Mouse (Mus musculus) G1E (cell line): ENCODE measurements at regions not wholly inside any gene's neighbourhood (a gene's known extent, or its start where the extent isn't known, plus 50 kb on each side); places are given as distances from the start of the nearest gene placed in this dataset.

ENCODE experiments used
- ATAC-seq: 2 replicates; pipeline ENCODE4 v1.8.0; 2016; ENCODE audit warnings: mild to moderate bottlenecking; ENCODE audit not compliant: insufficient number of reproducible peaks, poor library complexity, low FRiP score, severe bottlenecking; ENCODE audit errors: extremely low read depth
- DNase-seq: peaks from one replicate; pipeline ENCODE4 v3.0.0; 2012; ENCODE audit warnings: low spot score
- H3K27me3 ChIP-seq: 2 replicates; pipeline ENCODE4 v1.6.1; 2012; ENCODE audit warnings: mild to moderate bottlenecking, low read length, inconsistent platforms; ENCODE audit not compliant: insufficient read depth
- H3K36me3 ChIP-seq: replicated peaks from 2 replicates; pipeline ENCODE3; 2012; ENCODE audit warnings: mild to moderate bottlenecking, inconsistent platforms
- H3K4me1 ChIP-seq: 2 replicates; pipeline ENCODE4 v1.6.1; 2012; ENCODE audit warnings: low read depth, low read length, inconsistent platforms, mixed read lengths; ENCODE audit not compliant: insufficient read depth
- H3K4me3 ChIP-seq: 2 replicates; pipeline ENCODE4 v1.5.1; 2012; ENCODE audit warnings: low read depth, mild to moderate bottlenecking, inconsistent platforms, low read length, moderate library complexity, mixed read lengths
- H3K9me3 ChIP-seq: replicated peaks from 2 replicates; pipeline ENCODE4 v1.6.1; 2012; ENCODE audit warnings: inconsistent platforms
- CTCF ChIP-seq: IDR thresholded peaks from 2 replicates; pipeline ENCODE4 v1.5.1; 2012; ENCODE audit warnings: low read depth, low read length, inconsistent platforms, mixed read lengths
- GATA1 ChIP-seq: IDR thresholded peaks from 2 replicates; pipeline ENCODE4 v1.6.1; 2012; ENCODE audit warnings: borderline replicate concordance, low read length, inconsistent platforms, mixed read lengths
- GATA2 ChIP-seq: IDR thresholded peaks from 2 replicates; pipeline ENCODE4 v1.6.1; 2012; ENCODE audit warnings: low read depth, low read length, inconsistent platforms, borderline replicate concordance
- POLR2AphosphoS5 ChIP-seq: IDR thresholded peaks from 2 replicates; pipeline ENCODE4 v1.6.1; 2012; ENCODE audit warnings: low read depth, low read length, inconsistent platforms; ENCODE audit not compliant: insufficient replicate concordance
- TAL1 ChIP-seq: conservative IDR thresholded peaks from 2 replicates; pipeline ENCODE4 v1.6.1; 2012; ENCODE audit warnings: low read depth, low read length, inconsistent platforms, mixed read lengths

- no peak for ATAC-seq
- TF ChIP-seq POLR2AphosphoS5 (no peak), GATA1 (no peak), TAL1 (no peak), CTCF (no peak), GATA2 (no peak)
- Histone ChIP-seq H3K36me3 (no peaks in the 10 kb centered on the region), H3K4me1 (no peaks in the 10 kb centered on the region), H3K27me3 (no peaks in the 10 kb centered on the region), H3K4me3 (no peak overlapping the region), H3K9me3 (no peaks in the 10 kb centered on the region; the same call in 1 of the 2 replicates)
- no peak for DNase-seq
Observed at GRCm38 (mm10) chr8:42219857-42220600, 803.2 kb upstream of the Frg1 start.

DNA sequence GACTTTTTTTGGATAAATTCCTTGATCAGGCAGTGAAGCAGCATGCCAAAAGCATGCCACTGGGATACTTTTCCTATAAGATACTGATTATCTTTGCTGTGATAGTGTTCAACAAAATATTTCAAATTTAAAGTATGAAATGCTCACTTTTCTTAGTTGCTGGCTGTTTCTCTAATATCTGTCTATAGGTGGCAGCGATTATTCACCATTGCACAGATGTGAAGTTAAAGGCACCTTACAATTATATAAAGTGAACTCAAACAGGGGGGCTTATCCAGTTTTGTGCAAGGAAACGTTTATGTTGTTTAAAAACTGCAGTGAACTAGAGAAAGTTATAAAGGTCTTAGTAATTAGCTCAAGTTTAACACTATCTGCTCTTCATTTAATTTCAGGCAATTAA, 794.1 kb upstream of the Frg1 start:
- TF ChIP-seq TAL1: no peak
- TF ChIP-seq GATA2: no peak
- no peak for TF ChIP-seq POLR2AphosphoS5
- TF ChIP-seq CTCF: no peak
- no peak for TF ChIP-seq GATA1
- Histone ChIP-seq H3K27me3 (no peaks in the 10 kb centered on the region), H3K4me3 (no peak overlapping the region), H3K36me3 (no peaks in the 10 kb centered on the region), H3K4me1 (no peaks in the 10 kb centered on the region), H3K9me3 (no peaks in the 10 kb centered on the region)
- no peak for DNase-seq
- ATAC-seq: no peak

- Histone ChIP-seq H3K9me3 (no peaks in the 10 kb centered on the region), H3K4me1 (no peaks in the 10 kb centered on the region), H3K4me3 (no peak overlapping the region), H3K27me3 (no peaks in the 10 kb centered on the region), H3K36me3 (no peaks in the 10 kb centered on the region)
- TF ChIP-seq GATA1 (no peak), CTCF (no peak), GATA2 (no peak), TAL1 (no peak), POLR2AphosphoS5 (no peak)
- no peak for ATAC-seq
- DNase-seq: no peak
Observed at GRCm38 (mm10) chr8:42209989-42210388, 793.1 kb upstream of the Frg1 start.

DNA sequence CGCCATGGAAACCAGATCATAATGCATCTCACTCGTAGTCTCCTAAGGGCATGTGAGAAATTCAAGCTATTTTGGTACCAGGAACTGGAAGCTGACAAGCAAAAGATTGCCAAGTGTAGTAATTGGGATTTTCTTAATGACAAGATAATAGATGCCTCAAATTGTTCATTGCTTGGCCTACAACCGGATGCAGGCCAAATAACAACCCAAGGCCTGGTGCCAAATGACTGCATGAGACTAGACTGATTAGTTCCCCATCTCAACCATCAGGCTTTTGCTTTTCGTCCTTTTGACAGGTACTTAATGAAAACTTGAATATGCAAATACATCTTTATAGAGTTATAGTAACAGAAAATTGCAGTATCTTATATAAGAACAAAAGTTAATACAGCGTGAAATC, 780.4 kb upstream of the Frg1 start:
- Histone ChIP-seq H3K4me3 (no peak overlapping the region), H3K36me3 (no peaks in the 10 kb centered on the region), H3K4me1 (no peaks in the 10 kb centered on the region), H3K9me3 (no peaks in the 10 kb centered on the region), H3K27me3 (no peaks in the 10 kb centered on the region)
- DNase-seq: no peak
- ATAC-seq: no peak
- TF ChIP-seq POLR2AphosphoS5 (no peak), CTCF (no peak), GATA1 (no peak), GATA2 (no peak), TAL1 (no peak)

DNA sequence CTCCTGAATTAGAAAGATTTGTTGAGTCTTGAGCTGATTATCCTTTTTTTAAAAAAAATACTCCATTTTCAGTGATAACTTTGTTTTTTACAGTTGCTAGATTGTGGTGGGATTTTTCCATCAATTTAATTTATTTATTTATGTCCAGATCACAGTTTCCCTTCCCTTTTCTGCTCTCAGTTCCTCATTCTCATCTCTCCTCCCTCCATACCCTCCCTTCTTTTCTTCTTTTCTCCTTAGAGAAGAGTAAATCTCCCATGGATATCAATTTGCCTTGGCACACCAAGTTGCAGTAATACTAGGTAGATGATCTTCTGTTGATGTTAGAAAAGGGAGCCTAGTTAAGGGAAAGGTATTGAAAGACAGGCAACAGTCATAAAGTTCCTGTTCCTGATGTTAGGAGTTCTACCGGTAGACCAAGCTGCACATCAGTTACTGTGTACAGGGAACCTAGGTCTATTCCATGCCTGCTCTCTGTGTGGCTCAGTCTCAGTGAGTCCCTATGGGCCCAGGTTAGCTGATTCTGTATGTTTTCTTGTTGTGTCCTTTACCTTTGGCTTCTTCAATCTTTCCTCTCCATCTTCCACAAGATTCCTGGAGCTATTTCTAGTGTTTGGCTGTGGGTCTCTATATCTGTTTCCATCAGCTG, 777.2 kb upstream of the Frg1 start:
- Histone ChIP-seq H3K36me3 (no peaks in the 10 kb centered on the region), H3K4me3 (no peak overlapping the region), H3K4me1 (no peaks in the 10 kb centered on the region), H3K9me3 (no peaks in the 10 kb centered on the region), H3K27me3 (no peaks in the 10 kb centered on the region)
- DNase-seq: no peak
- TF ChIP-seq CTCF (no peak), POLR2AphosphoS5 (no peak), TAL1 (no peak), GATA2 (no peak), GATA1 (no peak)
- ATAC-seq: no peak

DNA sequence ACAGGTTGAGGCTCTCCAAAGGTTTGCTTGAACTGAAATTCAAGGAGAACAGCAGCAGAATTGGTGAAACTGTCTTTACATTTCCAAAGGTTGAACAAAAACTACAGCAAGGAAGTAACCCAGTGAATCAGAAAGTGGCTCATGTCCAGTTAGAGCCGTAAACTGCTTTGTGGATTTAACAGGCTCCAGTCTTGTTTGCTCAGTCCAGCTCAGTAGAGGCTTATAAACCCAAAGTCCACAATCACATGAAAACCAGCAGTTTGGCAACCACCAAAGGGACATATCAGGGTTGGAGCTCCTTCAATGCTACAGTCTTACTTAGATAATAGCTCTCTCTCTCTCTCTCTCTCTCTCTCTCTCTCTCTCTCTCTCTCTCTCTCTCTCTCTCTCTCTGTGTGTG, 770.2 kb upstream of the Frg1 start:
- ATAC-seq: no peak
- DNase-seq: no peak
- Histone ChIP-seq H3K9me3 (no peaks in the 10 kb centered on the region), H3K4me1 (no peaks in the 10 kb centered on the region), H3K36me3 (no peaks in the 10 kb centered on the region), H3K4me3 (no peak overlapping the region), H3K27me3 (no peaks in the 10 kb centered on the region)
- TF ChIP-seq GATA1: no peak
